Mouse (Mus musculus) bone marrow, adult 2 months (tissue): ENCODE results near the gene Polr1d. TPM values are rescaled to one million over a fixed set of nuclear protein-coding genes. Genes with fewer than 3 reads are reported as not detected.
A peak's percentile ranks its signal among the peaks of the same experiment; 100 is the strongest.

Source experiments
- H3K27ac ChIP-seq: fragments of 200-500 bp; 2 replicates; pipeline ENCODE4 v1.5.1; 2012; ENCODE audit warnings: low read depth, mild to moderate bottlenecking, control low read depth, inconsistent platforms, low read length; ENCODE audit not compliant: control insufficient read depth, poor library complexity, insufficient read depth
- H3K4me1 ChIP-seq: fragments of 200-500 bp; 2 replicates; pipeline ENCODE4 v1.6.1; 2011; ENCODE audit warnings: low read length; ENCODE audit not compliant: control insufficient read depth, insufficient read depth
- H3K4me3 ChIP-seq: fragments of 200-500 bp; replicated peaks from 2 replicates; pipeline ENCODE3; 2011; ENCODE audit warnings: mild to moderate bottlenecking, low read depth, low read length, control low read depth; ENCODE audit not compliant: control insufficient read depth
- CTCF ChIP-seq: fragments of 200-500 bp; IDR thresholded peaks from 2 replicates; pipeline ENCODE4 v1.5.1; 2011; ENCODE audit warnings: low read length, control low read depth; ENCODE audit not compliant: control insufficient read depth, insufficient read depth
- POLR2A ChIP-seq: fragments of 200-500 bp; IDR thresholded peaks from 2 replicates; pipeline ENCODE4 v1.6.1; 2011; ENCODE audit warnings: low read depth, mild to moderate bottlenecking, control low read depth, low read length, borderline replicate concordance; ENCODE audit not compliant: control insufficient read depth
- WGBS: fragments of 180-500 bp; shearing (Covaris S2); methylation state at CpG from one replicate; pipeline ENCODE4 v1.1.7; 2018; 5-methylcytosine and 5-hydroxymethylcytosine counted together
- polyA plus RNA-seq: library from polyadenylated mRNA; stranded (reverse); fragments of >200 nt; gene quantifications from 2 replicates; pipeline ENCODE4 v1.2.4, GENCODE M21; 2011; ENCODE audit warnings: low replicate concordance; ENCODE audit not compliant: missing spikeins, insufficient read depth, insufficient read length

Gene Polr1d
- polyA plus RNA-seq, result 67.3 and 100 TPM in 2 replicates

DNA sequence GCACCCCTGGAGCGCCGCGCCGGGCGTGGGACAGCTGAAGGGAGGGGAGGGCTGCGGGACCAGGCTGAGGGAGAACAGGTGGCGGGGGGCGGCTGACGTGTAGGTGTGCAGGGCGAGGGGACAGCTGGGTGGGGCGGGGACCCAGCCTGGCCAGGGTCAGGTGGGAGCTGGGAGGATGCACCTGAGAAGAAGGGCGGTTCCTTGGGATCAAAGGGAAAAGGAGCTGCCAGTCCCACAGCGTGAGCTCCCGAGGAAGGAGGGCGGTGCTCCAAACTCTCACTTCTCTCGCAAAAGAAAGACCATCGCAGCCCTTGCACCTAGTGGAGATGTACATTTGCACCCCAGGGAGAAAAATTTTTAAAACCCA lies at the start of gene Polr1d:
Gene Polr1d (plus strand): TSS at position 252 of the 367 bp plus-strand sequence.
- peak within 1 kb of the TSS; percentile 85 for H3K4me3 ChIP-seq
- H3K4me1 ChIP-seq, result no peaks in the 10 kb centered on the region; the same call in 1 of the 2 replicates
- TF ChIP-seq CTCF, result no peak
- TF ChIP-seq POLR2A, result no peak
- peak within 1 kb of the TSS; percentile 83 for H3K27ac ChIP-seq
- under 1% methylated on average over 17 of the region's 17 CpGs for WGBS

- Histone ChIP-seq H3K27ac (no peak overlapping the region), H3K4me1 (no peaks in the 10 kb centered on the region), H3K4me3 (no peak overlapping the region)
- WGBS, result 91% methylated on average over 14 of the region's 14 CpGs
- TF ChIP-seq CTCF, result no peak
- no peak for TF ChIP-seq POLR2A
These were observed 45.6 kb upstream of the Polr1d start for GRCm38 (mm10) chr5:147031281-147031680.

- TF ChIP-seq POLR2A (no peak), CTCF (no peak)
- Histone ChIP-seq H3K4me3 (no peak overlapping the region), H3K4me1 (no peaks in the 10 kb centered on the region), H3K27ac (no peak overlapping the region)
- 77% methylated on average over 13 of the region's 13 CpGs for WGBS
These were observed 43.7 kb upstream of the Polr1d start for GRCm38 (mm10) chr5:147033155-147033554.

DNA sequence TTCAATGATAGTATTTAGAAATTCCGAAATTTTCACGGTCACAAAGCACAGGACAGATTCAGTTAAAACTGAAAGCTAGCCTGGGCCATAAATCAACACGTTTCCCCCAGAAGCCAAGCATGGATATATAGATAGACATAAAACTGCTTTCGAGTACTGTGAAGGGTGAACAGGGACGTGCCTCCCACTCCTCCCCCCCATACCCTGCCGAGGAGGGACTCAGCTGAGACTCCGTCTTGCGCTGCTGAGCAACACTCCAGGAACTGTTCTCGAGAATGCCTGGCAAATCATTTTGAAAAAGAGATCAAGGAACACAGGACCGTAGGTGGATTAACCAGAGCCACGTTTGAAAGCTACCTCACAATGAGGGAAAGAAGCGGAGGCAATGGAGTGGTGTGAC lies 42.6 kb upstream of the Polr1d start:
- WGBS, result 82% methylated on average over 12 of the region's 12 CpGs
- Histone ChIP-seq H3K4me3 (no peak overlapping the region), H3K4me1 (no peaks in the 10 kb centered on the region), H3K27ac (no peak overlapping the region)
- no peak for TF ChIP-seq CTCF
- no peak for TF ChIP-seq POLR2A

- Histone ChIP-seq H3K4me3 (no peak overlapping the region), H3K4me1 (no peaks in the 10 kb centered on the region), H3K27ac (no peak overlapping the region)
- 73% methylated on average over 6 of the region's 6 CpGs for WGBS
- TF ChIP-seq POLR2A (no peak), CTCF (no peak)
These were observed 41.5 kb upstream of the Polr1d start for GRCm38 (mm10) chr5:147035301-147035700.

DNA sequence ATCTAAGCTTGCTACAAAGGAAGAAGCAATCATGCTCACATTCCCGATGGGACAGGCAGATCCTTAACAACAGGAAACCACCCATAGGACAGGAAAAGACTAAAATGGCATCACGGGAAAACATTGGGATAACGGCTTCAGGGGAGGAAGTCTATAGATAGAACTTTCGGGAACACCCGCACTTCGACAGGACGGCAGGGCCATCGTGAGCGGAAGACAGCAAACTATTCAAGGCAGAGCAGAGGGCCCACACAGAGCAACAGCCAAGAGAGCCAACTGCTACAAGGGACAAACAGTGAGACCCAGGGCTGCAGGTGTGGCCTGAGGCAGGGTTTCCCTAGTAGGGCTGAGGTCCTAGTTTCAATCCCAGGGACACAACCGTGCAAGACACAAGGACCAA lies 40.8 kb upstream of the Polr1d start:
- Histone ChIP-seq H3K27ac (no peak overlapping the region), H3K4me3 (no peak overlapping the region), H3K4me1 (no peaks in the 10 kb centered on the region)
- 84% methylated on average over 10 of the region's 10 CpGs for WGBS
- no peak for TF ChIP-seq CTCF
- TF ChIP-seq POLR2A, result no peak

DNA sequence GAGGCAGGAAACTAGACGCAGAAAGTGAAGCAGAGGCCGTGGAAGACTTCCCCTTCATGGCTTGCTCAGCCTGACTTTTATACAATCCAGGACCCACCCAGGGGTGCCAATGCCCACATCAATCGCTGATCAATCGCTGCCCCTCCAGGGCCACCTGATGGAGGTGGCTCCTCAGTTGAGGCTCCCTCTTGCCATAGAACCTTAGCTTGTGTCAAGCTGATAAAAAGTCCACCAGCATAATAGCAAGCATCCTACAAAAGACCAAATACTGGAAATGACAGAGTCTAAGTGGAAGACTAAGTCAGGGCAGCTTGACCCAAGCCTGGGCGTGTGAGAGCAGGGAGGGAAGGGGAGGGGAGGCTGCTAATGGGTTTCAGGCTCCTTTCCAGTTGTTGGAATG lies 40.2 kb upstream of the Polr1d start:
- 83% methylated on average over 5 of the region's 5 CpGs for WGBS
- no peak overlapping the region for H3K4me3 ChIP-seq
- TF ChIP-seq POLR2A (no peak), CTCF (no peak)
- no peak overlapping the region for H3K27ac ChIP-seq
- H3K4me1 ChIP-seq, result no peaks in the 10 kb centered on the region

DNA sequence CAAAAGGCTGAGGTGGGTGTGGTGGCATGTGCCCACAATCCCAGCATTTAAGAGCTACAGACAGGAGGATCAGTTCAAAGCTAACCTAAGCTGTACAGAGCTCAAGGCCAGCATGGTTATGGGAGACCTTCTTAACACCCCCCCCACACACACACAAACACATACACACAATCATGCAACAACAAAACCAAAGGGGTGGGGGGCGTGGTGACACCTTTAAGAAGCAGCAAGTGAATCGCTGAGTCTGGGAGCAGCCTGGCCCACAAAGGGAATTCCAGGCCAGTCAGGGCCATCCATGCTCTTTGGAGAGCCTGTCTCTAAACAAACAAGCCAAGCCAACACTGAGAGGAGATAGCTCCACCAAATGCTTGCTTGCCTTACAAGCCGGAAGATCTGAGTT lies 39.2 kb upstream of the Polr1d start:
- no peak for TF ChIP-seq CTCF
- TF ChIP-seq POLR2A, result no peak
- Histone ChIP-seq H3K4me1 (no peaks in the 10 kb centered on the region), H3K4me3 (no peak overlapping the region), H3K27ac (no peak overlapping the region)
- WGBS, result 79% methylated on average over 3 of the region's 3 CpGs

DNA sequence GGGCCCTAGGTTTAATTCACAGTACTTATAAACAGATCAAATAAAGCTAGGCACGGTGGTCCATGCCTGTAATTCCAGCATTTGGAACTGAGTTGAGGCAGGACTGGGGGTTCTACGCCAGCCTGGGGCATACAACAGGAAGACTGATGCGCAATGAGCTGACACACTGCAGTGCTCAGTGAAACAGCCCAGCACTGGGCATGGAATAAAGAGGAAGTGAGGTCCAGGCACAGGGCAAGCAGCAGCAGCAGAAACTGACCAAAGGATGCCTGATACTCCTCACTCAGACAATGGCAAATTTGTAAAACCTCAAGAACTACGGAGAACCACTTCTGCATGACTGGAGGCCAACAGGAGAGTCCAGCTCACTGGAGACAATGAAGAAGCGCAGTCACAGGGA lies 37.5 kb upstream of the Polr1d start:
- Histone ChIP-seq H3K4me3 (no peak overlapping the region), H3K4me1 (no peaks in the 10 kb centered on the region), H3K27ac (no peak overlapping the region)
- TF ChIP-seq POLR2A (no peak), CTCF (no peak)
- WGBS, result 66% methylated on average over 5 of the region's 5 CpGs
